Mouse (Mus musculus): ENCODE results near the gene Irf1. TPM values are rescaled to one million over a fixed set of nuclear protein-coding genes. Genes with fewer than 3 reads are reported as not detected.

Gene Irf1
- polyA plus RNA-seq, 1 experiment from 2014 or later, result 10.0 TPM

DNA sequence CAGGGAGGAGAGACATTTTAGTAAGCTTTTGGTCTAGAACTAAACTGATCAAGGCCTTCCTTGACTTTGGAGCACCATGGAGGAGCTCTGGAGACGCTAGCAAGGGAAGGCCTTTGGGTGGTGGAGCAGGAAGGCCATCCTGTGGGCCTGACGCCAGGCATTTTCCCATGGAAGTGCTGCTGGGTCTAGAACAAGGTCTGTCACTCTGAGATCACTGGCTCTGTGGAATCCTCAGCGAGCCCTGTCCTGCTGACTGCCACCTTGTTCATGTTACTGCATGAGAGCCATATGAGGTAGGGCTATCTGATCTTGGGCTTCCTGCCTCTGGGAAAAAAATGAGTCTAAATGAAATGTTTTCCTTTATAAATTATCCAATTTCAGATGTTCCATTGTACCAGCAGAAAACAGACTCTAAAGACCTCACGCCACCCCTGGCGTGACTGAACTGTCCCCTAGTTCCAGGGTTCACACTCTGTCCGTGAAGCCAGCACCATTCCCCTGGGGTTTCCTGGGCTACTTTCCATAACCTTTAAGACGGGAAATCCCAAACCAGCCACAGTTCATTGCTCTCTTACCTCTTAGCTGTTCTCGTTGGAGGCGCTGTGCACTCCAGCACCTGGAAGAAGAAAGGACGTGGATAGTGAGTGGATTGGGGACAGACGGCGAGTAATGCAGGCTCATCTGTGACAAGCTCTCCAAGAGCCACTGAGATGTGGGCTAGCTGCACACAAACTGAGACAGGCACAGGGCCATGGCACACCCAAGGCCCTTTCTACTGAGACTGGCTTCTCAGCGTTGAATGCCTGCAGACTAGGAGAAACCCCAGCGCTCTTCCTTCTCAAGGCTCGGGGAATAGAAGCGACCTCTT is 43.4 kb downstream of the Irf1 start:
- Histone ChIP-seq H3K36me3 (no peaks in the 10 kb centered on the region), H3K27ac (replicated peaks) (no peak overlapping the region), H3K9ac (no peak overlapping the region), H3K4me2 (no peak overlapping the region), H3K27me3 (replicated peaks) (no peaks in the 10 kb centered on the region), H3K4me1 (no peaks in the 10 kb centered on the region; the same call in 1 of the 2 replicates), H3K4me3 (no peak overlapping the region), H3K9me3 (no peaks in the 10 kb centered on the region)
- ATAC-seq (ENCODE audit: extremely low read depth, insufficient number of reproducible peaks, low FRiP score, low TSS enrichment), result no peak
- 74% methylated on average over 16 of the region's 16 CpGs for WGBS

DNA sequence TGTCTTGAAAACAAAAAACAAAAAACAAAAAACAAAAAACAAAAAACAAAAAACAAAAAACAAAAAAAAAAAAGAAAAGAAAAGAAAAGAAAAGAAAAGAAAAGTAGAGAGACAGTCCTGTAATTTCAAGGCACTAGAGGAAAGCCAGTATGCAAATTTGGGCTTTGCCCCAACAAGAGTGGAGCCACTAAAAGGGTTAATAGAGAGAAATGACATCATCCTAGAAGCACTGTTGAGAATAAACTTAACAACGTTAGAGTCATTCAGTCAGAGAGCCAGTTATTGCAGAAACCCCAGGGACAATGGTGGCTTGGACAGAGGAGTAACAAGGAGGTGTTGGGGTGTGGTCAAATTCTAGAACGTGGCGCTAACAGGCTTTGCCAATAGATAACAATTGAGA is 45.0 kb downstream of the Irf1 start:
- WGBS, result 47% methylated on average over 3 of the region's 3 CpGs

DNA sequence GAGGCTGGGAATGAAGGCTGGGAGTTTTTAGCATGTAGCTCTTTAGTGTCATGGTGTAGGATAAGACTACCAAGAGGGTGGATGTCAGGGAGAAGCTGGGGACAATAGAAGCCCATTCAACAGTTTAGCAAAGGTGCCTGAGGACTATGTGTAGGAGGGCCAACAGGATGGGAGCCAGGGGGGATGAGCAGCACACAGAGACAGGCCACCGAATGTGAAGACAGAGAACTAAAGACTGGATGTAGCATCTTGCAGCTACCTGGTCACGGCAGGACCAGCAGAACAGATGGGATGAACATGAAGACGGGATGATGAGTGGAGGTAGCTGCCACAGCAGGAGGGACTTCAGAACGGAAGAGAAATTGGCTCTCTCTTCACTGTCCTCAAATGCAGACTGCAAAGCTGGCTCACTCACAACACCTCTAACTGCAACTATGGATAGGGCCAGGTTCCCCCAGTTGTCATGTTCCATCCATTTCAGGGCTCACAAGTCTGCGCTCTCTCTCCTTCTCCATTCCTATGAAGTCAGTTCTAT is 47.1 kb downstream of the Irf1 start:
- Histone ChIP-seq H3K36me3 (no peaks in the 10 kb centered on the region), H3K9ac (no peak overlapping the region), H3K4me2 (no peak overlapping the region), H3K4me1 (no peaks in the 10 kb centered on the region), H3K27me3 (replicated peaks) (no peaks in the 10 kb centered on the region), H3K27ac (replicated peaks) (no peak overlapping the region), H3K9me3 (no peaks in the 10 kb centered on the region), H3K4me3 (no peak overlapping the region)
- WGBS, result 78% methylated on average over 5 of the region's 5 CpGs
- ATAC-seq (ENCODE audit: extremely low read depth, insufficient number of reproducible peaks, low FRiP score, low TSS enrichment), result no peak

More for the DNA sequence above, 45.0 kb downstream of the Irf1 start:
- no peaks in the 10 kb centered on the region; the same call in 1 of the 2 replicates for H3K4me1 ChIP-seq
- ATAC-seq (ENCODE audit: extremely low read depth, insufficient number of reproducible peaks, low FRiP score, low TSS enrichment), result no peak
- H3K9ac ChIP-seq, result no peak overlapping the region
- no peaks in the 10 kb centered on the region for H3K9me3 ChIP-seq
- H3K27ac ChIP-seq (replicated peaks), result no peak overlapping the region
- no peak overlapping the region for H3K4me2 ChIP-seq
- H3K36me3 ChIP-seq, result no peaks in the 10 kb centered on the region
- H3K4me3 ChIP-seq, result no peak overlapping the region
- no peaks in the 10 kb centered on the region for H3K27me3 ChIP-seq (replicated peaks)

DNA sequence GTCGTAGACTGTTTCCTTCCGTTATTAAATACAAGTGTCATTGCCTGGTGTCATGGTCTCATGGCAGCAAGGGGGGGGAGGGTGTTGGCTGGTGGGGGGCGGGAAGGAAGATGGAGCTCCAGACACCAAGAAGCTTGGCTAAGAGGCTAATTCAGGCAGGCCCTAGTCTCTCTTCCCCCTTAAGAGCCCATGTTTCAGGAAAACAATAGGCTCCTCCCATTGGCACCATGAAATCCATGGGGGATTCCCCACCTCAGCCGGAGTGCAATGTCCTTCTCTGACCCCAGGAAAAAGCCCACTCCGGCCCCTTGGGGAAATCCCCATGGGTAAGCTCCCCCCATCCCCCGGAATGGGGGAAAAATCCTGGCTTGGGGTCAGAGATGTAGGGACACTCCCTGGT is 49.0 kb downstream of the Irf1 start:
- ATAC-seq (ENCODE audit: extremely low read depth, insufficient number of reproducible peaks, low FRiP score, low TSS enrichment), result no peak
- no peaks in the 10 kb centered on the region for H3K4me1 ChIP-seq
- no peaks in the 10 kb centered on the region for H3K36me3 ChIP-seq
- H3K9me3 ChIP-seq, result no peaks in the 10 kb centered on the region
- H3K4me3 ChIP-seq, result no peak overlapping the region
- no peaks in the 10 kb centered on the region for H3K27me3 ChIP-seq (replicated peaks)
- no peak overlapping the region for H3K9ac ChIP-seq
- H3K27ac ChIP-seq (replicated peaks), result no peak overlapping the region
- no peak overlapping the region for H3K4me2 ChIP-seq
- WGBS, result 52% methylated on average over 6 of the region's 6 CpGs

DNA sequence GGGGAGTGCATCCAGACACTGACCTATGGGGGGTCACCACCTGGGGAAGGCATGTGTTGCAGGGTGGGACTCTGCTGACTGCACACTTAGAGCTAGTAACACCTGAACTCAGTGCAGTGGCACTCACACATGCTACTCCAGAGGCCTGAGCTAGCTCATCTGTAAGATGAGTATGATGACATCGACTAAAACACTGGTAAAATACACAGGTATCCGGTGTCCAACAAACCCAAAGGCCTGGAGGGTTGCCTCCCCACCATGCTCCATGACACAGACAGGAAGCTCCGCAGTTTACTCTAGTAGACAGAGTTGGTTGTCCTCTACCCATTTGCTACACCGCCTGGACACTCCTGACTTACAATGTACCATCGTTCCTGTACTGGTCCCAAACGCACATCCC is 49.7 kb downstream of the Irf1 start:
- H3K4me2 ChIP-seq, result no peak overlapping the region
- H3K27ac ChIP-seq (replicated peaks), result no peak overlapping the region
- no peaks in the 10 kb centered on the region for H3K27me3 ChIP-seq (replicated peaks)
- no peaks in the 10 kb centered on the region for H3K4me1 ChIP-seq
- no peak overlapping the region for H3K4me3 ChIP-seq
- no peak overlapping the region for H3K9ac ChIP-seq
- H3K36me3 ChIP-seq, result no peaks in the 10 kb centered on the region
- WGBS, result 89% methylated on average over 6 of the region's 6 CpGs
- H3K9me3 ChIP-seq, result no peaks in the 10 kb centered on the region
- no peak for ATAC-seq (ENCODE audit: extremely low read depth, insufficient number of reproducible peaks, low FRiP score, low TSS enrichment)

DNA sequence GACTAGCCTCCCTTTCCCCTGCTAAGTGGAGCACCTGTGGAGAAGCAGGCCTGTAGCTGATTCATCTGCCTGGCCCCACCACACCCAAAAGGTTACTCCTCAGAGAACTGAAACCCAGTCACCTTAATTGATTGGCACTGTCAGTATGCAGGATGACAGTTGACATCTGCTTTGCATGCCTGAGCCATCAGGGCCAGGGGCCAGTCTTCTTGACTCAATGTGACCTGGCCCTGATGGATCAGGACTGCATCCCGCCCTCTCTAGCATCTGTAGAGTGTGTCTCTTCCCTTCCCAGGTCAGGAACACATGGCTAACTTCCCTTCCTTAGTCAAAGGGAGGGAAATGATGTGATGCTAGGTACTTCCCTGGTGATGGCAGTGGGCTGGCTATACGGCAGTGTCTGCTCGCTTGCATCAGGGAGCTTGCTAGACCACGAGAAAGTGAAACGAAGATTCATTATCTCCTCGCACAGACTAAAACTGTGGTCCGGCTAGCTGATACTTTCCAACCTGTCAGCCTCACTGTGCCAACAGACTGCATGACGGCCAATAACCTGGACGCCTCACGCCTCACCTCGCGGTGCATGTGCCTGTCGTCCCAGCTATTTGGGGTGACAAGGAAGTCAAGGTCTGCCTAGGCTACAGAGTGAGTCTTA is 50.8 kb downstream of the Irf1 start:
- ATAC-seq (ENCODE audit: extremely low read depth, insufficient number of reproducible peaks, low FRiP score, low TSS enrichment), result no peak
- Histone ChIP-seq H3K27me3 (replicated peaks) (no peaks in the 10 kb centered on the region), H3K36me3 (no peaks in the 10 kb centered on the region), H3K4me2 (no peak overlapping the region), H3K27ac (replicated peaks) (no peak overlapping the region), H3K9me3 (no peaks in the 10 kb centered on the region), H3K4me1 (no peaks in the 10 kb centered on the region; the same call in 1 of the 2 replicates), H3K4me3 (no peak overlapping the region), H3K9ac (no peak overlapping the region)
- WGBS, result 76% methylated on average over 13 of the region's 13 CpGs

DNA sequence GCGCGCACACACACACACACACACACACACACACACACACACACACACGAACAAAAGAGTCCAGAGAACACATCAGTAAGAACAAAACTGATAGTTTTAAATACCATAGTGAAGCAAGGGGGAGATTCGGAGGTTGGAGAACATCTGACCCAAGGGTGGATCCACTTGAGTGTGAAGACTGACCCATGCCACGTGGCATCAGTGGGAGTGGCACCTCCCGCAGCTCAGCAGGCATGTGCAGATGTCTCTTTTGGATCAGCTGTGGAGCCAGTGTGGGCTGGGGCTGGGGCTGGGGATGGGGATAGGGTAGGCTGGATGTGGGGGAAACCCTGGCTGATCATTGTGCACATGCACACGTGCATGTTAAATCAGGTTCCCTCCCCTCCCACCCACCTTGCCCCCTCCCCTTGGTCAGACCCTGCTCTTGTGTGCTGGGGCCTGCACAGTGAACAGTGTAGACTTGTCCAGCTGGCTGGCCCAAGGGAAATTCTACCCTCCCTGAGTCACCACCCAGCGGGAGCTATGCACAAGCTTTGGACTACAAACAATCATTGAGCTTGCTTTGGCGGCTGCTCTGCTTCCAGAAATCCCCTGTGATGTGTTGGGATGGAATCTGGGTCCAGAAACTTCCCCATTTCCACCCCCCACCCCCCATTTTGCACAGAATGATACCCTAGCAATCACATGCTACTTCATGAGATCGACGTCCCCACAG is 51.6 kb downstream of the Irf1 start:
- no peak overlapping the region for H3K27ac ChIP-seq (replicated peaks)
- WGBS, result 78% methylated on average over 11 of the region's 11 CpGs

DNA sequence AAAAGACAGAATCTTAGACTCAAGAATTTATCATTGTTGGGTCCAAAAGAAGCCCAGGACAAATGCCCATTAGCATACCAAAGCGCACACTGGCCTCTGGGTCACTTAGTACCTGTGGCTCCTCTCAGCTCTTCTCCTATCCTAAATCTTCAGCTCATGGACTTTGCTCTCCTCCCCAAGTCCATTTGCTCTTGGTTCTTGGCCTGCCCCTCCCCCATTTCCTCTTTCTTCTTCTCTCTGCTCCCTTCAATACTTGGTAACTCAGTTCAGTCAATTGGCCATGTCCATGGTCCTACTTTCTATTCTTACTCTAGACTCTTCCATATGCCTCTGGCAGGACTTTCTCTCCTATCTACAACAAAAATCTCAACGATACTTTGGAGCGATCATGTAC is 52.1 kb downstream of the Irf1 start:
- 82% methylated on average over 3 of the region's 3 CpGs for WGBS
- Histone ChIP-seq H3K4me2 (no peak overlapping the region), H3K36me3 (no peaks in the 10 kb centered on the region), H3K27ac (replicated peaks) (no peak overlapping the region), H3K27me3 (replicated peaks) (no peaks in the 10 kb centered on the region), H3K9ac (no peak overlapping the region), H3K4me3 (no peak overlapping the region), H3K4me1 (peaks cover 7% of the 10 kb centered on the region; the same call in 1 of the 2 replicates), H3K9me3 (no peaks in the 10 kb centered on the region)
- ATAC-seq (ENCODE audit: extremely low read depth, insufficient number of reproducible peaks, low FRiP score, low TSS enrichment), result no peak

More for the DNA sequence above, 51.6 kb downstream of the Irf1 start:
- no peak overlapping the region for H3K4me3 ChIP-seq
- H3K9me3 ChIP-seq, result no peaks in the 10 kb centered on the region
- peaks cover 4% of the 10 kb centered on the region; the same call in 1 of the 2 replicates for H3K4me1 ChIP-seq
- no peak for ATAC-seq (ENCODE audit: extremely low read depth, insufficient number of reproducible peaks, low FRiP score, low TSS enrichment)
- no peaks in the 10 kb centered on the region for H3K27me3 ChIP-seq (replicated peaks)
- H3K36me3 ChIP-seq, result no peaks in the 10 kb centered on the region
- no peak overlapping the region for H3K4me2 ChIP-seq
- H3K9ac ChIP-seq, result no peak overlapping the region

DNA sequence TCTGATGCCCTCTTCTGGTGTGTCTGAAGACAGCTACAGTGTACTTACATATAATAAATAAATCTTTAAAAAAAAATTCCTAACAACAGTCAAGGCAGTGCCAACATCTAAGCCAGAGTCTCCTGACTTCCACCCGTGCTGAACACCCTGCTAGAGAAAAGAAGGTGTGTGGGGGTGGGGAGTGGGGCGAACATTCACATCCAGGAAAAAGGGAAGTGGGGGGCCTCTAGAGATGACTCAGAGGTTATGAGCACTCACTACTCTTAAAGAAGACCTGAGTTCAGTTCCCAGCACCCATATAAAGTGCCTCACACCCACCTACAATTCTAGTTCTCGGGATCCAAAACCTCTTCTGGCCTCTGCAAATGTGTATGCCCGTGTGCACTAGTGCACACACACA is 55.6 kb downstream of the Irf1 start:
- H3K9ac ChIP-seq, result no peak overlapping the region

More for the DNA sequence above, 55.6 kb downstream of the Irf1 start:
- H3K27me3 ChIP-seq (replicated peaks), result no peaks in the 10 kb centered on the region
- no peak overlapping the region for H3K4me3 ChIP-seq
- H3K27ac ChIP-seq (replicated peaks), result no peak overlapping the region
- no peaks in the 10 kb centered on the region for H3K36me3 ChIP-seq
- peaks cover 12% of the 10 kb centered on the region for H3K4me1 ChIP-seq
- peaks cover 6% of the 10 kb centered on the region; the same call in 1 of the 2 replicates for H3K9me3 ChIP-seq
- ATAC-seq (ENCODE audit: extremely low read depth, insufficient number of reproducible peaks, low FRiP score, low TSS enrichment), result no peak
- WGBS, result 78% methylated on average over 4 of the region's 4 CpGs
- H3K4me2 ChIP-seq, result no peak overlapping the region
